Mouse (Mus musculus) embryo, embryonic 10 days (tissue): ENCODE data around the gene Adh1.
A peak's percentile ranks its signal among the peaks of the same experiment; 100 is the strongest.

ENCODE experiments used
- DNase-seq: peaks from one replicate; pipeline ENCODE4 v3.0.0-alpha.2; 2015; ENCODE audit warnings: low spot score

Adh1 gene

GRCm38 (mm10) chr3:138241371-138241770 is 19.4 kb upstream of the Adh1 start:
- DNase-seq = no peak

- no peak for DNase-seq
These were observed 18.6 kb upstream of the Adh1 start for GRCm38 (mm10) chr3:138242021-138242726.

GRCm38 (mm10) chr3:138242933-138243332 is 17.9 kb upstream of the Adh1 start:
- no peak for DNase-seq

- DNase-seq = no peak
These were observed 16.4 kb upstream of the Adh1 start for GRCm38 (mm10) chr3:138244338-138244874.

- no peak for DNase-seq
These were observed 14.2 kb upstream of the Adh1 start for GRCm38 (mm10) chr3:138246511-138247020.

GRCm38 (mm10) chr3:138247241-138247640 is 13.6 kb upstream of the Adh1 start:
- no peak for DNase-seq

- no peak for DNase-seq
These were observed 12.8 kb upstream of the Adh1 start for GRCm38 (mm10) chr3:138248011-138248410.

- DNase-seq = no peak
These were observed 12.0 kb upstream of the Adh1 start for GRCm38 (mm10) chr3:138248746-138249145.

GRCm38 (mm10) chr3:138251156-138251555 is 9.6 kb upstream of the Adh1 start:
- no peak for DNase-seq

- DNase-seq = peak; percentile 24
These were observed 6.6 kb upstream of the Adh1 start for GRCm38 (mm10) chr3:138254205-138254604.

- peak; percentile 33 for DNase-seq
These were observed 5.4 kb upstream of the Adh1 start for GRCm38 (mm10) chr3:138255366-138255765.

- no peak for DNase-seq
These were observed 4.8 kb upstream of the Adh1 start for GRCm38 (mm10) chr3:138255780-138256550.

- no peak for DNase-seq
These were observed 1.8 kb downstream of the Adh1 start for GRCm38 (mm10) chr3:138262568-138262967.

- no peak for DNase-seq
These were observed 2.6 kb downstream of the Adh1 start for GRCm38 (mm10) chr3:138263154-138263930.

- DNase-seq = no peak
These were observed 3.9 kb downstream of the Adh1 start for GRCm38 (mm10) chr3:138264648-138265047.

GRCm38 (mm10) chr3:138270507-138270906 is 9.7 kb downstream of the Adh1 start:
- peak; percentile 24 for DNase-seq

GRCm38 (mm10) chr3:138271297-138271696 is 10.5 kb downstream of the Adh1 start:
- no peak for DNase-seq

GRCm38 (mm10) chr3:138273080-138273479 is 12.3 kb downstream of the Adh1 start:
- no peak for DNase-seq

- DNase-seq = no peak
These were observed 14.3 kb downstream of the Adh1 start for GRCm38 (mm10) chr3:138275100-138275499.

- DNase-seq = no peak
These were observed 21.8 kb downstream of the Adh1 start for GRCm38 (mm10) chr3:138282556-138282955.

GRCm38 (mm10) chr3:138283831-138284230 is 23.0 kb downstream of the Adh1 start:
- no peak for DNase-seq

- DNase-seq = no peak
These were observed 25.2 kb downstream of the Adh1 start for GRCm38 (mm10) chr3:138285986-138286385.
